Mouse (Mus musculus): ENCODE results near the gene Vps36. TPM values are rescaled to one million over a fixed set of nuclear protein-coding genes. Genes with fewer than 3 reads are reported as not detected.

Vps36 gene
- total RNA-seq (2021), result 10 to 100 TPM; 41.1 to 41.5 TPM

DNA sequence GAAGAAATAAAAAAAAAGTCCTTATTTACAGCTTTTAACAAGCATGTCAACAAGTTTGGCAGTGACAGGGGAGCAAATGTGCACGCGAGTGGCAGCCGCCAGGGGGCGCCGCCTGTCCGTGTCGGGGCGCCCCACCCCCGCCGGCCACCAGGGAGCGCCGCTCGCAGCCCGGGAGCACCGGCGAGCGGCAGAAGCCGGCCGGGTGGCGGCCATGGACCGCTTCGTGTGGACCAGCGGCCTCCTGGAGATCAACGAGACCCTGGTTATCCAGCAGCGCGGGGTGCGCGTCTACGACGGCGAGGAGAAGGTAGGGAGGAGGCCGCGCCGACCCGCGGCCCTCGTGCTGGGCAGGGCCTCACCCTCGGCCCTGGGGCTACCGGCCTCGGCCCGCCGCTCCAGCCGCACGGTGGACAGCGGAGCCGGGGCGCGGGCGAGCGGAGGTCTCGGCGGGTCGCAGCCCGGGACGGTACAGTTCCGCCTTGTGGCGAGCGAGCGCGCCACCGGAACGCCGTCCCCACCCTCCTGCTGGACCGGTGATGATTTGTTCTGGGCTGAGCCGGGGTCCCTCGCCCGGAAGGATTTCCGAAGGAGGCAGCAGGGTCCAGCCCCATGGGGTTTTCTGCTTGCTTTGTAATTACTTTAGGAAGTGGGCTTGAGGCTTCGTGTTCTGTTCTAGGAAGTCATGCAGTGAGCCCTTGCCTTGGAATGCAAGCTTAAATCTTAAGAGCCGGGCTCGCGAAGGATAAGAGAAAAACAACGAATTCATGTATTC is at the start of gene Vps36:
Vps36 (plus strand) TSS at position 150 of the 772 bp plus-strand sequence.
- DNase-seq (ENCODE audit: extremely low spot score in 1 of 2, low spot score in 2 of 2), result peak; percentile 77 to 92
- intact Hi-C loops (cut with DNase I), result loop anchor here (2.0 to 10.0 kb wide), 4 partner anchors 68 to 382 kb away; partner anchors contain the start of genes Mrps31 and Slc25a15

DNA sequence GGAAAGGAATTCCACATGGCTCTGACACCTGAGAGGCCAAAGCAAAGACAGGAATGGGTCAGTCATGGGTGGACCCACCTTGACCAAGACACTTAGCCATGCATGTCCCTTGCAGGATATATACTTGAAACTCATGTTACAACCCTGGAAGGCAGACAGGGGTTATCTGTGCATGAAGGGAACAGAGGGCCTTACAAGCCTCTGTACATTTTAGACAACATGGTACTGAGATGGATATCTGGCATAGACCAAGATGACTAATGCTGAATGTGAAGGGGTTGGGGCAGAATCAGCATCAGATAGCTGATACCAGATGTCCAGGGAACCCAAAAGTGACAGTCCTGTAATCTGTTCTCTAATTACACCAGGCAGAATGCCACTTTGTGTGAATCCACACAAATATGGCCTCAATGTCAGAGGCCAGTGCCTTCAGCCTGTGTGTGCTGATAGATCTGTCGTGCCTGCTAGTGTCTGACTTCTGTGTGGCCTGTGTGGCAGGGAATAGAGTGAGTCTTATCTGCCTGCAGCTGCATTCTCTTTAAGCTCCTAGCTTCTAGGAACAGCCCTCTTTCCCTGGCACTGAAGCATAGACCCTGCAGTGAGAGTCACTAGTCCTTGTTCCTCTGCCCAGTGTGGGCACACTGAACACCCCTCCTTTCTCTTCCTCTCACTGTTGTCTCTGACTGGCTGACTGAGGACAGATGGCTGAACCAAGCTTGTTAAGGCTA is 48.7 kb upstream of the Vps36 start:
- DNase-seq (ENCODE audit: extremely low spot score in 1 of 2, low spot score in 2 of 2), result no peak
- intact Hi-C loops (cut with DNase I), result no loop called here

- intact Hi-C loops (cut with DNase I), result no loop called here
- no peak for DNase-seq (ENCODE audit: extremely low spot score in 1 of 2, low spot score in 2 of 2)
Observed at GRCm38 (mm10) chr8:22145831-22146230, 46.8 kb upstream of the Vps36 start.

DNA sequence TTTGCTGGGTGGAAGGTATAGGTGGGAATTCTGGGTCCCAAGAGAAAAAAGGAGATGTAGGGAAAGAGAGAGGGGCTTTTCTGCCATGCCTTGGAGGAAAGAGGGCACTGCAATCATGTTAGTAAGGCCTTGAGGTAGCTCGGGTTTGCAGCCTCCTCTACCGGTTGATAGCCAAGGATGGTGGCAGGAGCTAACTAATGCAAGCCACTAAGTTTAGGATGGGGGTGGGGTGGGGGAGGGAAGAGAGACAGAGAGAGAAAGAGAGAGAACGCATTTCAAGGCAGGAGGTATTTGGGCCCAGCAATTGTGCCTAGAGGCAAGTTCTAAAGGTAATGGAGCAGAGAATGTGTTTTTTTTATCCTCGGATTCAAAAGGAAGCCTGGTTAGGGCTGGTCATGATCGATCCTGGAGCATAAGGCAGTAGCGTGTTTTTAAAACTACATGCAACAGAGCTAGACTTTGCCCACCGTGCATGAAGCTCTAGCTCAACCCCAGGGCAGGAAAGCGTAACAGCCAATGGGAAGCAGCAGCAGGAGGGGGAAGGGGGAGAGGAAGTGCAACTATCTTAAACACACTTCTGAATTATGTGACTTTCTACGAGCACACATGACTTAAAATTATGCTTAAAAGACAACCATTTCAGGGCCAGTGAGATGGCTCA is 44.8 kb upstream of the Vps36 start:
- intact Hi-C loops (cut with DNase I), result no loop called here

DNA sequence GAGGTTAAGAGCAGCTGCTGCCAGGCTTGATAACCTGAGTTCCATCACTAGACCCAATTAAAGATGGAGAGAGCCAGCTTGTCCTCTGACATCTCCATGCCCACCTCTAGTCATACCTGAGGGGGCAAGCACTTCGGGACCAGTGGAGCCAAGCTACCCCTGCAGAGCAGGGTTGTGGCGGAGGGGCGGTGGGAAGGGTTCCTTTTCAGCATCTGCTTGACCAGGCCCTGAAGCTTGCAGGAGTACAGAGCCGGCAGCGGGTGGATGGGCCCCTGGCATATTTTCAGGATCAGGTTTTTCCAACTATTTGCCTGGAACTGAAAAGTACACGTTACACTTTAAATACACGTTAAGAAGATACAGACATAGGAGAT is 44.3 kb upstream of the Vps36 start:
- DNase-seq (ENCODE audit: extremely low spot score in 1 of 2, low spot score in 2 of 2), result no peak
- intact Hi-C loops (cut with DNase I), result no loop called here

More for the DNA sequence above, 44.8 kb upstream of the Vps36 start:
- no peak for DNase-seq (ENCODE audit: extremely low spot score in 1 of 2, low spot score in 2 of 2)

DNA sequence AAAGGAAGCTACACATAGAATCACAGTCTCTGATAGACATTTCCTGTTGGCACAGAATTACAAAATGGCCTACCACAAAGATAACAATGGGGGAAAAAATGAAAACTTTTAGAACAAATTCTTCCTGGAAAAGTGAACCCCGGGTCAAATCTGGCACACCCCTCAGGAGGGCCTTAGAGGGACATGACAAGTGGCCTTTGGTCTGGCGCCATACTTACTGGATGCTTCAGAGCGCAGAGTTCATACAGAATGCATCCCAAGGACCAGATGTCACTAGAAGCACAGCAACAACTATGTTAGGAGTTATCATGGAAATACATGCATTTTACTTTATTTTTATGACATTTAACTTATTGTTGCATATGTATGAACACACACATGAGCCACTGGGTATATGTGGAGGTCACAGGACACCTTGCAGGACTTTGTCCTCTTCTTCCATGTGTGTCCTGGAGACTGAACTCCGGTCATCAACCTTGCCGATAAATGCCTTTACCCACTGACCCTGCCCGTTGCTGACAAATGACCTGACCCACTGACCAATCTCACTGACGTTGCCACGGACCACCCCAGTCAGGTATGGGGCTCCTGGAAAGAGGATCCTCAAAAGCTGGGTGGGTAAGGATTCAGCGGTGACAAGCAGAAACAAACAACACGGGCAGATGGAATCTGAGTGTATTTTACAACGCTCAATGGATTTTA is 42.8 kb upstream of the Vps36 start:
- DNase-seq (ENCODE audit: extremely low spot score in 1 of 2, low spot score in 2 of 2), result no peak
- intact Hi-C loops (cut with DNase I), result no loop called here

- DNase-seq (ENCODE audit: extremely low spot score in 1 of 2, low spot score in 2 of 2), result no peak
- intact Hi-C loops (cut with DNase I), result no loop called here
Observed at GRCm38 (mm10) chr8:22150345-22150663, 42.3 kb upstream of the Vps36 start.

- no peak for DNase-seq (ENCODE audit: extremely low spot score in 1 of 2, low spot score in 2 of 2)
- intact Hi-C loops (cut with DNase I), result no loop called here
Observed at GRCm38 (mm10) chr8:22162206-22162605, 30.4 kb upstream of the Vps36 start.

GRCm38 (mm10) chr8:22164431-22164830 is 28.2 kb upstream of the Vps36 start:
- intact Hi-C loops (cut with DNase I), result no loop called here
- DNase-seq (ENCODE audit: extremely low spot score in 1 of 2, low spot score in 2 of 2), result no peak

DNA sequence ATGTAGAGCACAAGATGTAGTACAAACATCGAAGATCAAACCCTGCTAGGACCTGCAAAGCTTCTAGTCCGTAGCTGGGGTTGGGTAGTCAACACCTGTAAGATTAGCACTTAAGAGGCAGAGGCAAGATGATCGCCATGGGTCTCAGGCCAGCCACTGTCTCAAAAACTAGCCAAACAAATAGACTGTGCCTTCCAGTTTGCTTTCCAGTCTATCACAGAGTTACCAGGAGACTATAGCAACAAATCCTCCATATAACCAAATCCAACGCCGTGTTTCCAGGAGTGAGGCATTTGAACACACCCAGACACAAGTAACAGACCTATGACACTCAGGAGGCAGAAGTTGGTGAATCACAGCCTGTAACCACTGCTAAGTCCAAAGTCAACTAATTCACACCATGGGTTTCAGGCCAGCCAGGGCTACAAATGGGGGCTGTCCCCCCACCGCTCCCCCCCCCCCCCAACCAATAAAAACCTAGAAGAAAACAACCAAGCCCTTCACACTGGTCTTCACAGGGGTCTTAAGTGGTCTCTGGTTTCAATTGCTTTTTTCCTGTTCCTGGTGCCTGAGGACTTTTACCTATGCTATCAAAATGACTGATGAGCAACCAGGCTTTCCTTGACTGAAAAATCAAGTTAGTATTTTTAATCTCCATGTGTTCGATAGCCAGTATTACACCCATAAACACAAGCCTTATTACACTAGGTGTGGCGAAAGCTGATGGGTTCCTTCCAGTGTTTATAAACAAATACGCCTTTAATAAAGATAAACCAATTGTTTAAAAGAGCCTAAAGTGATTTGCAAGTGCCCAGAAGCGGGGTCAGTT is 27.1 kb upstream of the Vps36 start:
- DNase-seq (ENCODE audit: extremely low spot score in 1 of 2, low spot score in 2 of 2), result no peak
- intact Hi-C loops (cut with DNase I), result loop anchor here (5.0 kb wide), 1 partner anchor 173 kb away; no protein-coding TSS in a partner anchor

DNA sequence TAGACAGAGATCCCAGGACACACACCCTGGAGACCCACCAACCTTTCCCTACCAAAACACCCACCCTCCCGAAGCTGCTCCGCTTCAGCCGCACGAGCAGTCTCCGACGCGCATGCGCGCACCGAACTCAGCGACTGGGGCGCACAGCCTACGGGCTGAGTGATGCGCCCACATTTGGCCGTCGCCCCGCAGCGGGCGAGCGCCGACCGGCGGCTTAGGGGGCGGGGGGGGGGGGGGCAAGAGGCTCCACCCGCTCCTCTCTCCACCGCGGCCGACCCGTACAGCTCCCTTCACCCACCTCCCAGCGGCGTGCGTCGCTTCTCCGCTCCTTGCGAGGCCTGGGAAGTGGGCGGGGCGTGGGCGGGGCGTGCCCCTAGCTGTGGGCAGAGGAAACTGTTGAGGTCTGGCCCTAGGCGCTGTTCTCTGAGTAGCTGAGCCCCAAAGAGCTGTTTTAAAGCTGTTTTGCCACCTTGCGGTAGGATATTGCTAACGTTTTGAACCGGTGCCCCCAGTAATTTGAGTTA is 26.5 kb upstream of the Vps36 start, which contains the start of gene Nek3:
Nek3 (minus strand) TSS at position 356 of the 524 bp plus-strand sequence.
- peak; percentile 72 to 94 for DNase-seq (ENCODE audit: extremely low spot score in 1 of 2, low spot score in 2 of 2)
- intact Hi-C loops (cut with DNase I), result loop anchor here (5.0 kb wide), 1 partner anchor 174 kb away; no protein-coding TSS in a partner anchor

DNA sequence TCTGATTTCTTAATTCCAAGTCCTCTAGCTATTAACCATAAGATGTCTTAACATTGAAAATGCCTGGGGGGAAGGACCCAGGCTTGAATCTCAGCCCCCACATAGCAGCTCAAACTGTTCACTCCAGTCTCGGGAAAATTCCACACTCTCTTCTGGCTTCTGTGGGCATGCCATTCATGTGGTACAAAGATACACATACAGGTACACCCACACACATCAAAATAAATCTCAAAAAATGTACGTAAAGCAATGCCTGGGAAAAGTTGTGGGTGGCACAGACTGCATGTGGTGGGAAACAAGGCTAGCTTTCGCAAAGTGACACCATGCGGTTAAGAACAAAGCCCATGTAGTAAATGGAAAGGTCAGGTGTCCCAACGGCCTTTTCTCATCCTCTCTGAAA is 23.4 kb upstream of the Vps36 start:
- intact Hi-C loops (cut with DNase I), result loop anchor here (5.0 kb wide), 1 partner anchor 177 kb away; no protein-coding TSS in a partner anchor
- no peak for DNase-seq (ENCODE audit: extremely low spot score in 1 of 2, low spot score in 2 of 2)

DNA sequence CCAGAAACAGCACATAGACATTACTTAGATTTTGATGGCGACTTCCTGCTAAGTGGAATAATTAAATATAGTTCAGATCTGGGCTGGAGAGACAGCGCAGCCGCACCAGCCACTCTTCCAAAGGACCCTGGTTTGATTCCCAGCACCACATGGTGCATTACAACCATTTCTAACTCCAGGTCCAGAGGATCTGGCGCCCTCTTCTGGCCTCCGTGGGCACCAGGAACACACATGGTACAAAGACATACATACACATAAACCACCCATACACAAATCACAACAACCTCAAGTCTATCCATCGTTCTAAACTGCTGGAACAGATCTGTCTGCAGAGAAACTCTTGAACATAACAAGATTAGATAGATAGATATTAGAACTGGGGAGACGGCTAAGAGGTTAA is 16.6 kb upstream of the Vps36 start:
- no peak for DNase-seq (ENCODE audit: extremely low spot score in 1 of 2, low spot score in 2 of 2)
- intact Hi-C loops (cut with DNase I), result no loop called here

DNA sequence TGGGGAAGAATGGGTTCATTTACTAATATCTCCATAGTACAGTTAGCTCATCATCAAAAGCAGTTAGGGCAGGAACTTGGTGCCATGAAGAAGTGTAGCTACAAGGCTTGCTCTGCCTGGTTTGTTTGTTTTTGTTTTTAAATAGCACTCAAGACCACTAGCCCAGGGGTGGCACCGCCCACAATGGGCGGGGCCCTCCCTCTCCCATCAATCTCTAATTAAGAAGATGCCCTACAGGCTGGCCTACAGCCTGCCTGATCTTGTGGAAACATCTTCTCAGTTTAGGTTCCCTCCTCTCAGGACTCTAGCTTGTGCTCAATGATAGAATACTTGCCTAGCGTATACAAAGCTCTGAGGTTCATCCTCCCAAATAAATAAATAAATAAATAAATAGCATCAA is 7.7 kb upstream of the Vps36 start:
- intact Hi-C loops (cut with DNase I), result no loop called here
- no peak for DNase-seq (ENCODE audit: extremely low spot score in 1 of 2, low spot score in 2 of 2)

- peak; percentile 76 to 93 for DNase-seq (ENCODE audit: extremely low spot score in 1 of 2, low spot score in 2 of 2)
Observed at GRCm38 (mm10) chr8:22185431-22186397, 6.9 kb upstream of the Vps36 start, which contains the start of gene Ckap2. Ckap2 (minus strand) TSS chr8:22185819.

DNA sequence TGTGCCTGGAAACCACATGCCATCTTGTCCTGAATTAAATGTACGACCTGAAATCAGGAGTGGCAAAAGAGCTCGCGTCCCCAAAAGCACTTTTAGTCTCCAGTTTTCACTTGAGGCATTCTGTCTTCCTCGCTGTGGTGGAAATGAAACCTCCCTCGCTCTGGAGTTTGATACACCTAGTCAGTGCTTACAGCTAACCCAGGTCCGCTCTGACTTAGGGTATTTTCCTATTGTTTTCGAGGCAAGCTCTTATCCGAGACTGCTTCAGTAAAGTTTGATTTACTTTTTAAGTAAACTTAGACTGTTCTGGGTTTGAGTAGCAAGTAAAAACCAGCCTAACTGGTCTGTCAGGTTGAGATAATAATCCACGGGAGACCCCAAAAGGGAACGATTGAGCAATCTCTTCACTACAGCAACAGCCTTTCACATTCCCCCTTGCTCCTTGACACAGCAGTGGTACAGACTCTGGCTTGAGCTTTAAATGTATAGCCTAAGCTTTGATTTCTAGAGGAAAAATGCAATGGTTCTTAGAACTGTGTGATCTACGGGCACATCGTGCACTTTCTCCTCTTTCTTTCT is 912 bp downstream of the Vps36 start:
- DNase-seq (ENCODE audit: extremely low spot score in 1 of 2, low spot score in 2 of 2), result no peak
- intact Hi-C loops (cut with DNase I), result loop anchor here (2.0 to 10.0 kb wide), 4 partner anchors 67 to 381 kb away; partner anchors contain the start of genes Mrps31 and Slc25a15

More at GRCm38 (mm10) chr8:22185431-22186397, 6.9 kb upstream of the Vps36 start, which contains the start of gene Ckap2:
- intact Hi-C loops (cut with DNase I), result no loop called here
